Mouse (Mus musculus) CD4-positive, CD25-positive, alpha-beta regulatory T cell, adult 2 months (primary cell): Measurements from ENCODE around the gene Itm2c.

ENCODE experiments used
- DNase-seq: peaks from one replicate; pipeline ENCODE4 v3.0.0-alpha.2; 2012; ENCODE audit warnings: low read depth, low spot score

Itm2c gene

GRCm38 (mm10) chr1:85933631-85934465, 39.8 kb downstream of the Itm2c start:
- no peak for DNase-seq

- no peak for DNase-seq
Measured at GRCm38 (mm10) chr1:85934560-85934959, 40.5 kb downstream of the Itm2c start.

GRCm38 (mm10) chr1:85935148-85935852, 41.2 kb downstream of the Itm2c start:
- peak; percentile 85 for DNase-seq

GRCm38 (mm10) chr1:85936265-85936664, 42.2 kb downstream of the Itm2c start:
- no peak for DNase-seq

- DNase-seq = no peak
Measured at GRCm38 (mm10) chr1:85937323-85937722, 43.2 kb downstream of the Itm2c start.

GRCm38 (mm10) chr1:85942318-85942717, 48.2 kb downstream of the Itm2c start:
- no peak for DNase-seq

- DNase-seq = no peak
Measured at GRCm38 (mm10) chr1:85949085-85949684, 55.1 kb downstream of the Itm2c start.

GRCm38 (mm10) chr1:85955150-85955549, 61.1 kb downstream of the Itm2c start:
- DNase-seq = no peak

GRCm38 (mm10) chr1:85957290-85957689, 63.2 kb downstream of the Itm2c start:
- peak; percentile 50 for DNase-seq

GRCm38 (mm10) chr1:85957942-85958619, 64.0 kb downstream of the Itm2c start:
- DNase-seq = peak; percentile 51
